Mouse (Mus musculus) ovary, postnatal 10 days (tissue): ENCODE data around the gene Prep.

Source experiments
- DNase-seq: peaks from one replicate; pipeline ENCODE4 v3.0.0; 2022; ENCODE audit warnings: low spot score

The Prep gene

GRCm38 (mm10) chr10:45066931-45067308 is at the start of gene Prep:
TSS of gene Prep (plus strand) at chr10:45067203.
- DNase-seq: peak; percentile 87

GRCm38 (mm10) chr10:45017352-45017751 is 49.7 kb upstream of the Prep start:
- no peak for DNase-seq

- DNase-seq: no peak
Measured at GRCm38 (mm10) chr10:45017851-45018250, 49.2 kb upstream of the Prep start.

GRCm38 (mm10) chr10:45019418-45019817 is 47.6 kb upstream of the Prep start:
- no peak for DNase-seq

GRCm38 (mm10) chr10:45019849-45020248 is 47.2 kb upstream of the Prep start:
- DNase-seq: no peak

GRCm38 (mm10) chr10:45020291-45020690 is 46.7 kb upstream of the Prep start:
- DNase-seq: no peak

GRCm38 (mm10) chr10:45025184-45025583 is 41.8 kb upstream of the Prep start:
- no peak for DNase-seq

- no peak for DNase-seq
Measured at GRCm38 (mm10) chr10:45026935-45027334, 40.1 kb upstream of the Prep start.

- DNase-seq: peak; percentile 42
Measured at GRCm38 (mm10) chr10:45045268-45045928, 21.6 kb upstream of the Prep start.

GRCm38 (mm10) chr10:45048158-45048557 is 18.8 kb upstream of the Prep start:
- DNase-seq: no peak

GRCm38 (mm10) chr10:45048622-45049021 is 18.4 kb upstream of the Prep start:
- no peak for DNase-seq

GRCm38 (mm10) chr10:45051125-45051744 is 15.8 kb upstream of the Prep start:
- peak; percentile 44 for DNase-seq

GRCm38 (mm10) chr10:45058361-45058760 is 8.6 kb upstream of the Prep start:
- no peak for DNase-seq

- no peak for DNase-seq
Measured at GRCm38 (mm10) chr10:45060841-45061240, 6.2 kb upstream of the Prep start.

- no peak for DNase-seq
Measured at GRCm38 (mm10) chr10:45066131-45066930, 672 bp upstream of the Prep start.

- no peak for DNase-seq
Measured at GRCm38 (mm10) chr10:45067436-45067925, 478 bp downstream of the Prep start.

- DNase-seq: no peak
Measured at GRCm38 (mm10) chr10:45069557-45069956, 2.6 kb downstream of the Prep start.

- DNase-seq: no peak
Measured at GRCm38 (mm10) chr10:45070362-45070761, 3.4 kb downstream of the Prep start.

- no peak for DNase-seq
Measured at GRCm38 (mm10) chr10:45070929-45071813, 4.2 kb downstream of the Prep start.

GRCm38 (mm10) chr10:45072339-45072738 is 5.3 kb downstream of the Prep start:
- DNase-seq: no peak

GRCm38 (mm10) chr10:45074543-45074942 is 7.5 kb downstream of the Prep start:
- no peak for DNase-seq

- DNase-seq: no peak
Measured at GRCm38 (mm10) chr10:45075491-45076051, 8.6 kb downstream of the Prep start.
